Mouse (Mus musculus): ENCODE data around the gene Mllt1. TPM values are rescaled to one million over a fixed set of nuclear protein-coding genes. Genes with fewer than 3 reads are reported as not detected.

The Mllt1 gene
- 10 to 100 TPM; 40.5 to 41.6 TPM for total RNA-seq (2021)

GRCm38 (mm10) chr17:56935363-56936131, at the start of gene Mllt1:
Gene Mllt1 (minus strand): TSS chr17:56935415.
- DNase-seq: peak; percentile 100

DNA sequence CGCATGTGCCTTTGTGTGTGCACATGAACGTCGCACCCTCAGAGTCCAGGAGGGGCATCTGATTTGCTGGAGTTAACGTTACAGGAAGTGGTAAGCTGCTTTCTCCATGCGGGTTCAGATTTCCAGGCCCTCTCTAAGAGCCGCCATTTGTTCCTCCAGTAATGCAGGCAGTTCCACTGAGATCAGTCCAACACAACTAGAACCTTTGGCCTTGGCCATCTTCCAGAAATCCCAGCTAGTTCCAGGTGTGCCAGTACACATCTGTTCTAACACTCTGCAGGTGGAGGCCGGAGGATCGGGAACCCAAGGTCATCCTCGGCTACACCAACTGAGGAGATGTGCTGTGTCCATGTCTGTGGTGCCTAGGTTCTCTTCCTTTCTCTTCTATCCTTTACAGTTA, 49.7 kb upstream of the Mllt1 start:
- no peak for DNase-seq

DNA sequence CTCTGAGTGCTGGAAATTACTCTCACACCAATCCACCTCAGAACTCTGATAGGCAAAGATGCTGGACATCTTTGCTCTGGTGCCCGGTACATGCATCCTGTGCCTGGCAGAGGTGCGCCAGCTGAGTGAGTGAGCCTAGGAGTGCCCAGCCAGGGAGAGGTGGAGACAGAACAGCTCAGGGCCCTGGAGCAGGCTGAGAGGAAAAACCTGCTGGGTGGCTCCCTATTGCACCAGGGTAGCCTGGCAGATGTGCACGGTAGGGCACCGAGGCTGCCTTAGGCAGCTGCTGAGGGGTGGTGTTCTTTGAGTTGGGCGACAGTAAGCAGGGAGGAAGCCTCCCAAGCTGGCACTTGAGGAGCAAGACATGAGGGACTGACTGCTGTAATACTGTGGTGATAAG, 46.8 kb upstream of the Mllt1 start, which contains the start of gene Acer1:
Acer1 (minus strand) TSS at position 114 of the 400 bp plus-strand sequence.
- DNase-seq: no peak

DNA sequence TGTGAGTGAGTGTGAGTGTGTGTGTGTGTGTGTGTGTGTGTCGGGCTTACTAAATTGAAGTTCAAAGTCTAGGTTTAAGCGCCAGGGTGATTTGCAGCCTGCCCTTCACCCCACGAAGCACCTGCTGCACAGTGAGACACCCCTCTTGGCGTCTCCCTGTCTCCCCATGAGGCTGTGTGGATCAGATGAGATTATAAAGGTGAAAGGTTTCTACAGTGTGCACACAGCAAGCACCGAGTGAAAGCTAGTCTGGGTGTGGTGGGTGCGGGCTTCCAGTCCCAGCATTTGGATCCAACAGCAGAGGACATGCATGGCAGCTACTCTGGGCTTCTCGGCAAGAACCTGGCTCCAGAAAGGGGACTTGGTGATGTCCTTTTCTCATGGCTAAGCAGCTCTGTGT, 45.8 kb upstream of the Mllt1 start:
- DNase-seq: no peak

GRCm38 (mm10) chr17:56979524-56979923, 44.3 kb upstream of the Mllt1 start:
- no peak for DNase-seq

GRCm38 (mm10) chr17:56976531-56977390, 41.5 kb upstream of the Mllt1 start:
- DNase-seq: no peak

GRCm38 (mm10) chr17:56975391-56975790, 40.2 kb upstream of the Mllt1 start:
- no peak for DNase-seq

GRCm38 (mm10) chr17:56974708-56975240, 39.6 kb upstream of the Mllt1 start:
- DNase-seq: no peak

DNA sequence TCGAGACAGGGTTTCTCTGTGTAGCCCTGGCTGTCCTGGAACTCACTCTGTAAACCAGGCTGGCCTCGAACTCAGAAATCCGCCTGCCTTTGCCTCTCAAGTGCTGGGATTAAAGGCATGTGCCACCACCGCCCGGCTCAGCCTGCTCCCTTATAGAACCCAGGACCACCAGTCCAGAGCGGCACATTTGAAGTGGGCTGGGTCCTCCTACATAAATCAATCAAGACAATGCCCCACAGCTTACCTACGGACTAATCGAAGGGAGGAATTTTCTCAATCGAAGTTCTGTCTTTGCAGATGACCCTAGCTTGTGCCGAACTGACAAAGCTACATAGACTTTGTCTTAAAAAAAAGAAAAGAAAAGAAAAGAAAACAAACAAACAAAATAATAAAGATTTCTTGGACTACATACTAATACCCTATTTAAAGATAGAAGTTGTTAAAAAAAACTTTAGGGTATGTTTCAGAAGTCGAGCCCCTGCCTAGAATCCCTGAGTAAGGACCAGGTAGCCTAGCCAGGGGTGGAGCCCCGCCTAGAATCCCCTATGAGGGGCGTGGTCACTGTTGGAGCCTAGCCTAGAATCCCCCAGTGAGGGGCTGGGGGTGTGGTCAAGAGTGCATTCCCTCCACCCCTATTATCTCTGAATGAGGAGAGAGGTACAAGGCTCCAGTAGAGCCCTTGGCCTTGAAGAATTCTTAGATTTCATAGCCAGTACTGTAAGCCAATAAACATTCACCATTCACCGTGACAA, 38.9 kb upstream of the Mllt1 start:
- no peak for DNase-seq

GRCm38 (mm10) chr17:56970081-56970480, 34.9 kb upstream of the Mllt1 start:
- no peak for DNase-seq

- no peak for DNase-seq
These were observed 34.1 kb upstream of the Mllt1 start for GRCm38 (mm10) chr17:56969321-56969720.

DNA sequence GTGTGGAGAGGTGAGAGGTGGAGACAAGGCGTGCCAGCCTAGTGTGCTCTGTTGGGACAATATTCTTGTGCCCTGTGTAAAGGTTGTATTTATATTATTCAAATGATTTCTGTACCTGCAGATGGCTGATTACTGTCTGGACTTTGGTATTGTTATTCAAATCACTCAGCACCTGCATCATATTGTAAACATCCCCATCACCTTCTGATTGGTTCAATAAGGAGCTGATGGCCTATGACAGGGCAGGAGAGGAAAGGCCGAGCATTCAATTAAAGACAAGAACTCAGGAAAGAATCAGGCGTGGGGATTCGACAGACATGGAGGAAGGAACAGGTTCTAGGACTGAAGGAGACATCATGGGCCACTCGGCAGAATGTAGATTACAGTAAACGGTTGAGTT, 28.4 kb upstream of the Mllt1 start:
- no peak for DNase-seq

DNA sequence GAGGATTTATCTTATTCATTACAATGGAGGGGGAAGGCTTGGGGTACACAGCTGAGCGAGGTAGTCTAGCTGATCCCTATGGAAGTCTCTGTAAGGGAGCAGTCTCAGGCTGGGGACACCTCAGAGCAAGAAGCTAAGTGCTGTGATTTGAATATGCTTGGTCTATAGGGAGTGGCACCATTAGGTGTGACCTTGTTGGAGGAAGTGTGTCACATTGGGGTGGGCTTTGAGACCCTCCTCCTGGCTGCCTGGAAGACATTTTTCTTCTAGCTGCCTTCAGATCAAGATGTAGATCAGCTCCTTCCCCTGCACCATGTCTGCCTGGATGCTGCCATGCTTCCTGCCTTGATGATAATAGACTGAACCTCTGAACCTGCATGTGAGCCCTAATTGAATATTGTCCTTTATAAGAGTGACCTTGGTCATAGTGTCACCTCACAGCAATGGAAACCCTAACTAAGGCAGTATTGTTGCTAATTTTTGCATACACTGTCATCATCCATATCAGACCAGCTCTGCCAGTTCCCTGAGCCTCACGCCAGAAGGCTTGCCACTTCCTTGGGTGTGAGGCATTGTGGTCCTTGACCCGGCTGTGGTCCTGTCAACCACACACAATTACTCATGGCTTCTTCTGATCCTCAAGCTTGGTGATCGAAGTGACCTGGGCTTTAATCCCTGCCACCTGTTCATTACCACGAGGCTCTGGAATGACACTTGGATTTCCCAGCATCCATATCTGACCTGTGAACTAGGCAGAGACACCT, 27.6 kb upstream of the Mllt1 start:
- DNase-seq: no peak

- no peak for DNase-seq
These were observed 26.7 kb upstream of the Mllt1 start for GRCm38 (mm10) chr17:56961880-56962279.

DNA sequence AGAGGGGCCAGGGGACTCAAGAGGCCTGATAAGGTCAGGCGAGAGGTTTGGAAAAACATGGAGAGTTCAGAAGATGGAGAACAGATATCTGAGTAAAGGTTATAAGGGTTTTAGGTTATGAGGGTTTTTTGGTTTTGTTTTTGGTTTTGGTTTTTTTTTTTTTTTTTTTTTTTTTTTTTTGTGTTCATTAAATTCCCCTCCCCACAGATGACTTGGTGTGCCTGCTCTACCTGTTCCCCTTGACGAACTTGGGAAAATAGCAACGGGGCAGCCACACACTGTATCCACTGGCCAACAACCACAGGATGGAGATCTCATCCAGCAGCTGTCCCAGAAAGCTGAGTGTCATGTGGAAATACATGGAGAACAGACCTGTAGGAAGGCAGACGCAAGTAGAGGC, 23.5 kb upstream of the Mllt1 start:
- DNase-seq: no peak

DNA sequence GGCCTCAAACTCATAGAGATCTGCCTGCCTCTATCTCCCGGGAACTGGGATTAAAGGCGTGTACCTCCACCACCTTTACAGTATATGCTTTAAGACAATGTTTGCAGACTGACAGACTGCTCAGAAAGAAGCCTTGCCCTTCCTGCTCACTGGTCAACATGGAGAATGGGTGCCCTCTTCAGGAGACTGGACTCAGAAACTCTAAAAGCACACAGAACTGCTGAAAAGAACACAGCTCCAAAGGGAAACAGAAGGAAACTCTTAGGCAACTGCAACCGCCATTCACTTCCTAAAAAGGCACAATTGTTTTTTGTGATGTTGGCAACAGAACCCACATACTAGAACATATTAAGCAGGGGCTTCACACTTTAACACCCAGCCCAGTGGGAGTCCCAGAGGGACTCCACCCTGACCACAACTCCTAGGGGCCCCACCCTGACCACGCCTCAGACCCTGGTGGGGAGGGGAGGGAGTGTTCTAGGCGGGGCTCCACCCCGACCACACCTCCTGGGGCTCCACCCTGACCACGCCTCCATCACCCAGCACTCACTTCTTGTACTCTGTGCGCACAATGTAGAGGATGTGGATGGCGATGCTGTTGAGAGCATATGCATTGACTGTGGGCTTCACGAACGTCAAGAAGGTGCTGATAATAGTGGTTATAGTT, 22.7 kb upstream of the Mllt1 start:
- no peak for DNase-seq

DNA sequence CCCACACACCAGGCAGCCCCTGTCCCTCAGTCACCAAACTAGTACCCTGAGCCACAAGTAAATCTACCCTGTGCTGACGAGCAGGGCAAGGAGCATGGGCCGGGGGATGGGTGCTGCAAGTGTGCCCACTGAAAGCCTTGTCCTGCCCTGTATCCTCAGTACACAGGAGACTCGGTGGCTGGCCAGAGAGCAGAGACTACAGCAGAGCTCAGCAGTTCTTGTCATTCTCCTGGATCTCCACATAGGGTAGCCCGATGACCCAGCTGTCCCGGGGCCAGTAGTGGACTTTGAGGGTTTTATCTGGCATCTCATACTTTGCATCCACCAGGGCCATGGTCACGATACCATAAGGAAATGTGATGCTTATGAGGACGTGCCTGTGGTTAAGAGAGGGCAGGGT, 19.7 kb upstream of the Mllt1 start:
- DNase-seq: no peak

DNA sequence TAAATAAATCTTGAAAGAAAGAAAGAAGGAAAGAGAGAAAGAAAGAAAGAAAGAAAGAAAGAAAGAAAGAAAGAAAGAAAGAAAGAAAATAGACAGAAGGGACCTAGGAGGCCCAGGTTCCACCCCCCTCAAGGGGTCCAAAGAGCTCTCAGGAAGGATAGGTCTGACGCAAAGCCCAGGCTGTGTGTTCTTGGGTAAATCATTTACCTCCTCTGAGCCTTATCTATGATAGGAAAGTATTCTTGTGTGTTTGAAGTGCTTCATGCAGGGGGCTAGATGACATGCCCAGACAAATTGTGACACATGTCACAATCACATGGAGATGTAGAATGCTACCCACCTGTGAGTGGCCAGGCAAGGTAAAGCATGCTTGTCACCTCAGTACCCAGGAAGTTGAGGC, 17.4 kb upstream of the Mllt1 start:
- DNase-seq: no peak

DNA sequence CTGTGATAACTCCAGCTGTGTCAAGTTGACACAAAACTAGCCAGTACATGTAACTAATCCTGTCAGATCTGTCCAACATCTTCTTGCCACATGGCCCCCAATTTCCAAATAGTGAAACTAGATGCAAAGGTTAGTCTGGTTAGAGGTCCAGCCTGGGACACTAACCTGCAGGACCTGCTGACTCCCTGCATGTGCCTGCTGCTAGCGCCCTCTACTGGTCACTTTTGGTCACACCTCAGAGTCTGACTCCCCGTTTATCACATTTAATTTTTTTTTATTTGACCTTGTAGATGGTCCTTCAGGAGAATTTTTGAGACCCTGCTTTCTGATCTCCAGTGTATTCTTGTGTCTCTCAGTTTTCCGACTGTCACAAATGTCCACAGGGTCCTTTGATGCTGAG, 15.7 kb upstream of the Mllt1 start:
- peak; percentile 69 for DNase-seq

DNA sequence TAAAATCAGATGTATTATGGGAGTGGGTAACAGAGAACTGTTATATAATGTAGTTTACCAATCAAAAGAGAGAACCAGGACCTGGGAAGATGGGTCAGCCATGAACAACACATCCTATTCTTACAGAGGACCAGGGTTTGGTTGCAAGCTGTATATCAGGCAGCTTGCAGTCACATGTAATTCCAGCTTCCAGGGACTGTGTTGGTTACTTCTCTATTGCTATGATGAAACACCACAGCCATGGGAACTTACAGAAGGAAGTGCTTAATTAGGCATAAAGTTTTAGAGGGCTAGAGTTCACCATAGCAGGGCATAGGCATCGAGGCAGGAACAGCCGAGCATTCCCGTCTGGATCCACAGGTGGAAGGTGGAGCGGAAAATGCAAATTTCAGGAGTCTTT, 3.5 kb upstream of the Mllt1 start:
- no peak for DNase-seq

DNA sequence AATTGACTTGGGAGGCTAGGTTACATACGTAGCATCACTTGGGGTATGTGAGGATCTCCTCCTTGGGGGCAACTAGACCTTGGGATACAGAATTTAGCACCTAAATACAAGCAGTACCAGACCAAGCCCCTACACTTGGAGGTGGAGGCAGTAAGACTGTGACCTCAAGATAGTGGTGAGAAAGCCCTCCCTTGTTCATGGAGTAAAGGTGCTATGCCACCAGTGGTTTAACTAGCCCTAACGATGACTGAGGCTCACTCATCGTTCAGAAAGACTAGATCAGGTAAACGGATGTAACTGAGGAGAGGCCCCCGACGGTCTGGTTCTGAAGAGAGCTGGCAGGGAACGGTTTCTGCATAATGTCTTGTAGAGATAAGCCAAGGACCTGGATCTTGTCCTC, 1.5 kb upstream of the Mllt1 start:
- DNase-seq: no peak
